Mouse (Mus musculus) stomach, postnatal 0 days (tissue): ENCODE results near the gene Cdh1.

Source experiments
- CTCF ChIP-seq: IDR thresholded peaks from 2 replicates; pipeline ENCODE4 v1.5.1; 2016; ENCODE audit warnings: antibody characterized with exemption, low read depth, mild to moderate bottlenecking, moderate library complexity
- EP300 ChIP-seq: optimal IDR thresholded peaks from 2 replicates; pipeline ENCODE3; 2016; ENCODE audit warnings: antibody characterized with exemption

- TF ChIP-seq EP300 (no peak), CTCF (no peak)
Measured at GRCm38 (mm10) chr8:106586896-106587295, 16.3 kb upstream of the Cdh1 start.
